In genomic region chr9:62370186-62370585, GRCm38 (mm10) we compare ENCODE assay signal across 26 mouse cellular contexts. TPM values are rescaled to one million over a fixed set of nuclear protein-coding genes. Genes with fewer than 3 reads are reported as not detected.
DNase-seq lines count a peak whose midpoint lies in the region; ATAC-seq lines count a peak whose summit lies in the region.
"Had no signal": no experiment of that assay in that cellular context is flagged by ENCODE, and none has a peak within 500 bp of the region (broad histone marks: within the 10 kb centered on the region; RNA-seq: fewer than 3 reads in every experiment).

No protein-coding gene starts in this region.

- H3K27me3 ChIP-seq in heart, embryonic 13.5 days (replicated peaks), result no peaks in the 10 kb centered on the region
- no peaks in the 10 kb centered on the region for H3K27me3 ChIP-seq in limb, embryonic 15.5 days
- H3K27me3 ChIP-seq in limb, embryonic 10.5 days (ENCODE audit: low read depth, poor library complexity, severe bottlenecking), result no peaks in the 10 kb centered on the region
- H3K27me3 ChIP-seq: intestine, embryonic 15.5 days; megakaryocyte, embryonic 14.5 days; midbrain, embryonic 15.5 days; neural tube, embryonic 12.5 days had no signal

- H3K4me1 ChIP-seq in heart, embryonic 13.5 days, result peaks cover 93% of the 10 kb centered on the region
- H3K4me1 ChIP-seq in limb, embryonic 15.5 days, result peaks cover 62% of the 10 kb centered on the region
- H3K4me1 ChIP-seq in limb, embryonic 10.5 days, result peaks cover 78% of the 10 kb centered on the region

- WGBS in heart, embryonic 13.5 days, result 62% methylated on average over 9 of the region's 9 CpGs
- WGBS in limb, embryonic 15.5 days, result 66% methylated on average over 9 of the region's 9 CpGs
- WGBS in limb, embryonic 10.5 days, result 80% methylated on average over 9 of the region's 9 CpGs

- no peak overlapping the region for H3K4me3 ChIP-seq in heart, embryonic 13.5 days
- H3K4me3 ChIP-seq in limb, embryonic 15.5 days, result no peak overlapping the region
- H3K4me3 ChIP-seq in limb, embryonic 10.5 days, result no peak overlapping the region
- H3K4me3 ChIP-seq: hindbrain, embryonic 10.5 days; intestine, embryonic 15.5 days; left cerebral cortex, adult 2 months; midbrain, embryonic 15.5 days; neural tube, embryonic 12.5 days had no signal

- H3K27ac ChIP-seq in heart, embryonic 13.5 days (replicated peaks), result 0 out of 2 replicates have a peak overlapping the region, but pooled peaks have one; percentile 10
- 0 out of 2 replicates have a peak overlapping the region, but pooled peaks have one; percentile 4 for H3K27ac ChIP-seq in limb, embryonic 15.5 days
- H3K27ac ChIP-seq in limb, embryonic 10.5 days, result no peak overlapping the region
- H3K27ac ChIP-seq: intestine, embryonic 15.5 days; left cerebral cortex, adult 2 months; midbrain, embryonic 15.5 days; neural tube, embryonic 12.5 days had no signal

- no peaks in the 10 kb centered on the region for H3K9me3 ChIP-seq in heart, embryonic 13.5 days
- H3K9me3 ChIP-seq in limb, embryonic 15.5 days, result no peaks in the 10 kb centered on the region
- H3K9me3 ChIP-seq in limb, embryonic 10.5 days (replicated peaks), result no peaks in the 10 kb centered on the region
- H3K9me3 ChIP-seq: hindbrain, embryonic 10.5 days; intestine, embryonic 15.5 days; megakaryocyte, embryonic 14.5 days; midbrain, embryonic 15.5 days; neural tube, embryonic 12.5 days had no signal

- no peak overlapping the region for H3K4me2 ChIP-seq in heart, embryonic 13.5 days
- H3K4me2 ChIP-seq in limb, embryonic 15.5 days, result no peak overlapping the region
- H3K4me2 ChIP-seq: intestine, embryonic 15.5 days; midbrain, embryonic 15.5 days; neural tube, embryonic 12.5 days had no signal

- H3K9ac ChIP-seq in heart, embryonic 13.5 days, result no peak overlapping the region
- H3K9ac ChIP-seq in limb, embryonic 15.5 days, result no peak overlapping the region
- H3K9ac ChIP-seq: intestine, embryonic 15.5 days; liver, postnatal 0 days; midbrain, embryonic 15.5 days; neural tube, embryonic 12.5 days had no signal

- H3K36me3 ChIP-seq in heart, embryonic 13.5 days, result peaks cover 33% of the 10 kb centered on the region
- H3K36me3 ChIP-seq in limb, embryonic 15.5 days, result peaks cover 28% of the 10 kb centered on the region
- H3K36me3 ChIP-seq in limb, embryonic 10.5 days, result peaks cover 71% of the 10 kb centered on the region

- ATAC-seq in heart, embryonic 13.5 days (ENCODE audit: extremely low read depth, insufficient number of reproducible peaks, low FRiP score, low TSS enrichment), result no peak
- no peak for ATAC-seq in limb, embryonic 15.5 days (ENCODE audit: insufficient number of reproducible peaks, low FRiP score, low TSS enrichment, low read depth)
- ATAC-seq: hindbrain, embryonic 16.5 days; intestine, embryonic 15.5 days; liver, postnatal 0 days; midbrain, embryonic 15.5 days had no signal

- peak; percentile 12 to 28 for DNase-seq in adrenal gland, adult (ENCODE audit: inconsistent age in 2 of 2, low spot score in 1 of 2)
- DNase-seq in adrenal gland, postnatal 10 days, result no peak
- no peak for DNase-seq in heart, postnatal 4 days
- no peak for DNase-seq in limb, embryonic 10.5 days (ENCODE audit: low spot score)
- peak; percentile 29 for DNase-seq in thymus, postnatal 0 days (ENCODE audit: low spot score)
- DNase-seq in thymus, postnatal 4 days, result no peak
- DNase-seq: adrenal gland, postnatal 36 days; cerebellum, adult 11 months; gastrocnemius, postnatal 25 days; kidney, adult 9 months; kidney, postnatal 4 days; layer of hippocampus, adult 9-11 months; liver; liver, postnatal 0 days; right cerebral cortex, postnatal 25 days; spleen, adult 18-20 months; thymus, postnatal 14 days had no signal

RNA-seq across cellular contexts. Expression of gene Anp32a, which starts 29.1 kb away (rescaled TPM):
- total RNA-seq in adrenal gland, postnatal 10 days (2021), result 100 to 1,000 TPM; 274 to 316 TPM
- polyA plus RNA-seq in heart, embryonic 13.5 days (2015; fragmentation: Nextera tagmentation; extraction: Ambion mirVana), result 150 and 157 TPM in 2 replicates
- 100 to 1,000 TPM; 255 to 279 TPM for total RNA-seq in heart, postnatal 4 days (2021)
- polyA plus RNA-seq in limb, embryonic 15.5 days (2015; fragmentation: Nextera tagmentation; extraction: Ambion mirVana), result 161 and 166 TPM in 2 replicates
- 240 and 246 TPM in 2 replicates for polyA plus RNA-seq in limb, embryonic 10.5 days (2016; fragmentation: Nextera tagmentation; extraction: Ambion mirVana)
- 150 and 161 TPM in 2 replicates for polyA plus RNA-seq in thymus, postnatal 0 days (2015; fragmentation: Nextera tagmentation; extraction: Ambion mirVana)

Comparison
In these comparisons a context has a peak if more than half of its experiments do, and no peak if none do; other contexts are left out.
1. DNase-seq: peak in adrenal gland, adult (2 of 2) and thymus, postnatal 0 days (single experiment); none in adrenal gland, postnatal 10 days (single experiment), heart, postnatal 4 days (single experiment), limb, embryonic 10.5 days (single experiment) and thymus, postnatal 4 days (single experiment).